Comparison of ENCODE assay signal across 9 mouse cellular contexts in genomic region chr11:20859858-20860257, GRCm38 (mm10). TPM values are rescaled to one million over a fixed set of nuclear protein-coding genes. Genes with fewer than 3 reads are reported as not detected.
DNase-seq lines count a peak whose midpoint lies in the region; ATAC-seq and TF ChIP-seq lines count a peak whose summit lies in the region.
"Had no signal": no experiment of that assay in that cellular context is flagged by ENCODE, and none has a peak within 500 bp of the region (broad histone marks: within the 10 kb centered on the region; RNA-seq: fewer than 3 reads in every experiment).

No protein-coding gene starts in this region.

- 70% methylated on average over 6 of the region's 6 CpGs for WGBS in heart, embryonic 12.5 days
- WGBS in intestine, postnatal 0 days, result 28% methylated on average over 6 of the region's 6 CpGs

- H3K36me3 ChIP-seq in heart, embryonic 12.5 days, result no peaks in the 10 kb centered on the region
- H3K36me3 ChIP-seq in intestine, postnatal 0 days (ENCODE audit: control insufficient read depth, insufficient read depth), result no peaks in the 10 kb centered on the region

- TF ChIP-seq CTCF in intestine, postnatal 0 days (IDR thresholded peaks at IDR 0.05; ENCODE audit: low read depth), result no peak

- ATAC-seq in heart, embryonic 12.5 days (ENCODE audit: insufficient number of reproducible peaks, low FRiP score), result no peak
- peak; percentile 68 for ATAC-seq in intestine, postnatal 0 days
- no peak for ATAC-seq in erythroid progenitor cell, adult 5-6 weeks (replicated peaks; ENCODE audit: low FRiP score, poor library complexity, severe bottlenecking)

- DNase-seq in heart, postnatal 4 days, result no peak
- peak; percentile 73 for DNase-seq in ZHBTc4 (ENCODE audit: low read depth, low spot score)
- DNase-seq in lung, postnatal 10 days, result peak; percentile 43
- no peak for DNase-seq in gastrocnemius, postnatal 25 days
- DNase-seq in gastrocnemius, adult 18-20 months (ENCODE audit: low spot score), result no peak
- DNase-seq: cerebellum, postnatal 36 days had no signal

- H3K9ac ChIP-seq in heart, embryonic 12.5 days, result no peak overlapping the region
- H3K9ac ChIP-seq in intestine, postnatal 0 days (ENCODE audit: low read depth, low read length), result no peak overlapping the region

- H3K27ac ChIP-seq in heart, embryonic 12.5 days (ENCODE audit: poor library complexity, severe bottlenecking), result no peak overlapping the region
- peak overlapping the region; percentile 73 for H3K27ac ChIP-seq in intestine, postnatal 0 days (ENCODE audit: low read depth, low read length)

- H3K9me3 ChIP-seq in heart, embryonic 12.5 days (replicated peaks), result no peaks in the 10 kb centered on the region
- no peaks in the 10 kb centered on the region for H3K9me3 ChIP-seq in intestine, postnatal 0 days (ENCODE audit: control insufficient read depth)

- peaks cover 26% of the 10 kb centered on the region for H3K4me1 ChIP-seq in heart, embryonic 12.5 days (replicated peaks)
- H3K4me1 ChIP-seq in intestine, postnatal 0 days (replicated peaks; ENCODE audit: control insufficient read depth, insufficient read depth, low read length), result no peaks in the 10 kb centered on the region

- 0 out of 2 replicates have a peak overlapping the region, but pooled peaks have one; percentile 32 for H3K4me2 ChIP-seq in heart, embryonic 12.5 days
- H3K4me2 ChIP-seq in intestine, postnatal 0 days (replicated peaks; ENCODE audit: low read depth), result peak overlapping the region; percentile 53

- H3K4me3 ChIP-seq in heart, embryonic 12.5 days, result no peak overlapping the region
- no peak overlapping the region for H3K4me3 ChIP-seq in intestine, postnatal 0 days (ENCODE audit: low read depth, low read length)

- no peaks in the 10 kb centered on the region for H3K27me3 ChIP-seq in heart, embryonic 12.5 days (replicated peaks)
- no peaks in the 10 kb centered on the region for H3K27me3 ChIP-seq in intestine, postnatal 0 days (replicated peaks; ENCODE audit: control insufficient read depth, insufficient read depth, low read length)

RNA-seq across cellular contexts. Expression of gene Lgalsl, which starts 29.0 kb away (rescaled TPM):
- polyA plus RNA-seq in heart, embryonic 12.5 days (2016; fragmentation: Nextera tagmentation; extraction: Ambion mirVana), result 55.1 and 55.3 TPM in 2 replicates
- total RNA-seq in heart, postnatal 4 days (2021), result 10 to 100 TPM; 40.4 to 43.0 TPM
- polyA plus RNA-seq in intestine, postnatal 0 days (2015; fragmentation: Nextera tagmentation; extraction: Ambion mirVana), result 16.5 and 16.7 TPM in 2 replicates
- 10 to 100 TPM; 64.0 to 79.7 TPM for total RNA-seq in gastrocnemius, postnatal 25 days (2021)
- total RNA-seq in gastrocnemius, adult 18-20 months (2021), result 10 to 100 TPM; 69.7 to 76.0 TPM
- total RNA-seq in erythroid progenitor cell, adult 5-6 weeks (2015; ENCODE audit: low replicate concordance), result 0.84 and 7.2 TPM in 2 replicates
- total RNA-seq in erythroid progenitor cell, adult 5-6 weeks (2017; ENCODE audit: low replicate concordance), result 0.39 and 0.61 TPM in 2 replicates

Comparison
In these comparisons a context has a peak if more than half of its experiments do, and no peak if none do; other contexts are left out.
1. DNase-seq: peak in ZHBTc4 (single experiment) and lung, postnatal 10 days (single experiment); none in heart, postnatal 4 days (single experiment), gastrocnemius, postnatal 25 days (single experiment) and gastrocnemius, adult 18-20 months (single experiment).
2. RNA of gene Lgalsl, which starts 29.0 kb away (total RNA-seq): 64.0 to 79.7 TPM in gastrocnemius, postnatal 25 days, 69.7 to 76.0 TPM in gastrocnemius, adult 18-20 months and 40.4 to 43.0 TPM in heart, postnatal 4 days; 0.39 to 7.2 TPM in erythroid progenitor cell, adult 5-6 weeks; every median in the first group is over 4 times any median in the second.